Mouse (Mus musculus) thymus, adult 18-20 months (tissue): ENCODE measurements around the gene Fut9.

Source experiments
- DNase-seq, 2 experiments: peaks; one replicate each; pipeline ENCODE4 v3.0.0; 2022; ENCODE audit warnings: mixed read lengths in 2 of 2

Fut9 gene

DNA sequence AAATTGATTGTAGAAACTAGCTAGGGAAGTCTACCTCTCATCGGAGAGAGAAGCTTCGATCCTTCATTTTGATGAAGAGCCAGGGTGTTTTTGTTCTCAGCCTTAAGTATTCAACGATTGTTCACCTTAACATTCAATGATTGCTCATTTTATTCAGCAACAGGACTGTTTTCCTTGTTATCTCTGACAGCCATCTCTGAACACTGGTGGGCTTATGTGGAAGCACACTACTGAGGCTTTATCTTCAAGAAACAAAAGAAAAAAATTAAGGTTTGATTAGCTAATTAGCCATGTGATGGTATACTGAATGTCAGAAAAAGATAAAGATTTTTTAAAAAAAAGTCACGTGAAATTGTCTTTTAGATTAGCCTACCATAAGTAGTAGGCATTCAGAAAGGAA lies 158.1 kb downstream of the Fut9 start:
- no peak for DNase-seq

DNA sequence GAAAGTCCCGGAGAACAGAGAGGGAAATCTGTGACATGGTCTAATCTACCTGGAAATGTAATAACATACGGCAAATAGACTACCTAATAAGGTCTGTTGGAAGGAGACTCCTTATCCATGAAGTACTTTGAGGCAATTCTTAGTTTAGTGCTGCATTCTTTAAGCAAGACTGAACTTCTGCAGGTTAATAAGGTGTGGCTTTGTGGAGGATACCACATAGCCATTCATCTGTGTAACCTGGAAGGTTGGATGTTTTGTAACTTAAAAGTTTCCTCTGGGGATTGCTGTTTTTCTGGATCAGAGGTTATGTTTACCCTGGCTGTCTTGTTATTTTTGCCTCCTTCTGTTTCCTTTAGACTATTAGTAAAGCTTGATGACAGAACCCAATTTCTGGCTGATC lies 166.8 kb downstream of the Fut9 start:
- no peak for DNase-seq

DNA sequence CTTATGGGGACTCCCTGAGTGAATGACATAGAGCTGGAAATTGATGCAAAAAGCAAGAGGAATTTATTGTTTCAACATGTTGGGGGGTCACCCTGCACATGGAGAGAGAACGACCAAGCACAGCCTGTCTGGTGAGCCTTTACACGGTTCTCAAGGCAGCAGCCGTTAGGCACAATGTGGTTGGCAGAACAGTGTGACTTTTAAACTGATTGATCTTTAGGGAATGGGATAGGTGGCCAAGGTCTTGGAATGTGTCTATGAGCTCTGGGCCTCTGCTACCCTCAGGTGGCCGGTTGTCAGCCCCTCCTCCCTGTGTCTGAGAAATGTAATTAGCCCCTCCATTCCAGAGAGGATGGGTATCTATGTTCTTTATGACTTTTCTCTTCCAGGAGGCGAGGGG lies 171.9 kb downstream of the Fut9 start:
- DNase-seq, result no peak

DNA sequence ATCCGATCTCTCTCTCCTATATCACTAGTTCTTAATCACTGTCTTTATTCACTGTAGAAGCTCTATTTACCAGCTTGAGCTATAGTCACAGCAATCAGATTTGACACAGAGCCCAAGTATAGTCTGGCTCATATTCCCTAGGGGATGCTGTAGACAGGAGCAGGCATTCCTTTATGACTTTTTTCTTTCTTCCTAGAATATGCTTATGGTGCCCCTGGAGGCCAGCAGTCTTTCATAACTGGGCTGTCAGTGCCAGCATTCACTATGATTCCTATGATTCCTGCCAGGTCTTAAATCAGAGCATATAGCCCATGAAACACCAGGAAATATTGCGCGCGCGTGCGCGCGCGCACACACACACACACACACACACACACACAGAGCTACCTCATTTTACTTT lies 172.6 kb downstream of the Fut9 start:
- DNase-seq, result no peak

DNA sequence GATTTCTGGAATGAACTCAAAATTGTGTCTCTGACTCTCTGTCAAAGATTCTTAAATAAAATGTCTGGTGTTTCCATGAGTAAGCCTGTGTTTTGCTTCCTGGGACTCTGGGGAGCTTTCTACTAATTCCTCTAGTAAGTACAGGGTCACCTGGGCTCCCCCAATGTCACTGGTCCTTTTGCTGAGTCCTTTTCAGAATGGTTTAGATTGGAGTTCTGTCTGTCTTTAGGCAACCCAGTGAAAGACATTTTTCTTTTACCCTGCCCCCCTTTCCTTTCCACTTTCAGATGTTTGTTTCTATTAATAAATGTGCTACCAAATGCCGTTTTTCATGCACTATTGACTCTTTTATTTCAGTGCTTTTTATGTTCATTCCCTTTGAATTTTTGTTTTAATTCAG lies 173.0 kb downstream of the Fut9 start:
- DNase-seq, result no peak

DNA sequence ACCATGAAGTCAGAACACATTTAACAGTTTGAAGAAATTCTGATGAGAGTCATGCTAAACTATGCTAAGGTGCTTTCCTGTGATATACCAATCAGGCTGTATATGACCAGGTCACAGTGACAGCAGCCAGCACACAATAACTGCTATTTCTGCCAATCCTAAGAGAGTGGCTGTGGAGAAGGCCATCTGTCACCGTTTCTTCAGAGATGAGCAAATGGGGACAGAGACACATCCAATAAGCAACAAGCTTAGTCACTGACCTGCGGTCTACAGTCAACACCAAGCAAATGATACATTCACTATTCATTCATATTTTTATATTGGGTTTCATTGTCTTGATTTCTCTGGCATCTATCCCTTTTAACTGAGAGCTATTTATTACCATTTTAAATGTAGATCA lies 176.9 kb downstream of the Fut9 start:
- DNase-seq, result no peak

DNA sequence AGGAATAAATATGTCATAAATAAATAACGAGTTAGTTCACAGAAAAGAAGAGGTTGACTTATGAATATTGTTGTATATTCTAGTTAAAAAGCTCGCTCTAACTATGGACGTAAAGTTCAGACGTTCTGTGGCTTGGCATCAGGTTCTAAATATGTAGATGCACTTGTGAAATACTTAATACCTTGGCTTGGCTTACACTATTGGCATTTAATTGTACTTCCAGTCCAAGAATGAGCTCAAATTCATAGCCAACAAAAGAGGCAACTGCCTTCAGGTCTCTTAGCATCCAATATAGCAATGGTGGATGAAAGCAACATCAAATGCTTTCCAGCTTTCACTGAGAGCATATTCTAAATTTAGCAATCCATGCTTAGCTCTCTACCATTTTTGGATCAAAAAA lies 182.7 kb downstream of the Fut9 start:
- no peak for DNase-seq

DNA sequence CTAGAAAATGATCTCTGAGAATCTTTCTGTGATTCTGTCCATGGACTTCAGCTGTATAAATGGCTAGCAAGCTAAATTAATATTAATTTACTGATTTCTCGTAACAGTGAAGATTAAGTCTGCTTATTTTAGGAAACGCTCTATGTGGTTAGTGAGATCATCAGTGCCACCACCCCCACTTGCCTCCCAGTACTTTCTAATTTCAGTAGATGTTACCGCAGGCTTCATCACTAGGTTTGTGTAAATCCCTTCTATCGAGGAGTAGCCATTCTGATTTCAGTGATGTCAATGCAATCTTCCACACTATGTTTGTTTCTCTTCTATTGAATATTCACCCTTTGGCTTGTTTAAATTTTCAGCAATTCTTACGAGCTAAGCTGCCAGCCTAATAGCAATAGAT lies 186.6 kb downstream of the Fut9 start:
- DNase-seq, result no peak

DNA sequence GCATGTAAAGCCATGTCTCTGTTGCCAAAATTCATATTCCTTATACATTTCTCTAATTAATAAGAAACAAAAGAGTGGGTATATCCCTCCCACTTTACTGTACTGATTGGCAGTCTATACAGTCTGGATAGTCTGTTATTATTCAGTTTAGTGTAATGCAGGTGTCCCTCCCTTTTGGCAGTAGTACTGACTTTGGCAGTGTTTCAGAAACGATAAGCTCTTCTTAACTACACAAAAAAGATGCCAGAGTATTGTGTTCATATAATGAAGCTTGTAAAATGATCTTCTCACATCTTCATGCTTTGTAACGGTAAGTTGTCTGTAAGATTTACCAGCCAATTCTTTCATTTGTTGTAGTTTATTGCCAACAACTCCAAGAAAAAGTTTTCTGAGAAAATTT lies 189.6 kb downstream of the Fut9 start:
- DNase-seq, result no peak

DNA sequence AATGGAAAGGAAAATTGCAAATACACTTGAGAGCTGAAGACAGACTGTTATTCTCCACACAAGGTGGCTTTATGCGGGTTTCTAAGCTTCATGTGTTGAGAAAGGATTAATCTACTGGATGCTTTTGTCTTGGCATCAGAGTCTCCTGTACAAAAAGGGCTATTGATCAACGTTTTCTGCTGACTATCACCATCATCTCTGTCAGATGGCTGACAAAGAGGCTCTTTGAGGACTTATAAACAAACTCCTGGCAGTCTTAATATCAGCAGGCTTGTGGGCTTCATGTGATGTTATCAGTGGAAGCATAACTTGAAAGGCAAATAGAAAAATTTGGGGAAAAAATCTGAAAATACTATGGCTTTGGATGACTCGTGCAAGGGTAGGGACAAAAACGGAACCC lies 206.8 kb downstream of the Fut9 start:
- DNase-seq, result no peak
